Mouse (Mus musculus) liver, embryonic 11.5 days (tissue): ENCODE results near the gene Spsb2. TPM values are rescaled to one million over a fixed set of nuclear protein-coding genes. Genes with fewer than 3 reads are reported as not detected.
"Not testable (repeated sequence)": the region's sequence is repeated elsewhere in the genome, so short reads cannot be mapped to it uniquely, and the experiment has no call there.

Experiments
- ATAC-seq: fragments of 200-750 bp; cut with Nextera tagmentation; replicated peaks from 2 replicates; pipeline ENCODE4 v1.8.0; 2017; ENCODE audit warnings: moderate number of reproducible peaks, mild to moderate bottlenecking, moderate TSS enrichment, moderate library complexity; ENCODE audit not compliant: low FRiP score
- DNase-seq: peaks from one replicate; pipeline ENCODE4 v3.0.0-alpha.2; 2017; ENCODE audit warnings: low spot score
- H3K27ac ChIP-seq: fragments of 300-500 bp; sonication (generic); 2 replicates; pipeline ENCODE4 v1.5.1; 2014; ENCODE audit warnings: mild to moderate bottlenecking, low read depth, low read length, control low read depth
- H3K27me3 ChIP-seq: fragments of 300-500 bp; sonication (generic); replicated peaks from 2 replicates; pipeline ENCODE4 v1.6.1; 2014; ENCODE audit warnings: low read length, mixed read lengths; ENCODE audit not compliant: control insufficient read depth, insufficient read depth
- H3K36me3 ChIP-seq: fragments of 300-500 bp; sonication (generic); 2 replicates; pipeline ENCODE4 v1.6.1; 2014; ENCODE audit warnings: mild to moderate bottlenecking, low read length, moderate library complexity, mixed read lengths; ENCODE audit not compliant: control insufficient read depth, insufficient read depth
- H3K4me1 ChIP-seq: fragments of 300-500 bp; sonication (generic); replicated peaks from 2 replicates; pipeline ENCODE4 v1.6.1; 2014; ENCODE audit warnings: low read length, mixed read lengths; ENCODE audit not compliant: control insufficient read depth, insufficient read depth
- H3K4me2 ChIP-seq: fragments of 300-500 bp; sonication (generic); 2 replicates; pipeline ENCODE4 v1.6.1; 2014; ENCODE audit warnings: mild to moderate bottlenecking, control low read depth, moderate library complexity
- H3K4me3 ChIP-seq: fragments of 300-500 bp; sonication (generic); 2 replicates; pipeline ENCODE4 v1.5.1; 2014; ENCODE audit warnings: low read depth, low read length, control low read depth
- H3K9ac ChIP-seq: fragments of 300-500 bp; sonication (generic); 2 replicates; pipeline ENCODE4 v1.6.1; 2014; ENCODE audit warnings: low read depth, low read length, control low read depth
- H3K9me3 ChIP-seq: fragments of 300-500 bp; sonication (generic); 2 replicates; pipeline ENCODE4 v1.6.1; 2016; ENCODE audit warnings: low read length, inconsistent platforms, mixed read lengths; ENCODE audit not compliant: control insufficient read depth
- WGBS: fragments of 180-500 bp; shearing (Covaris S2); extraction: QIAGEN DNeasy Blood & Tissue Kit; methylation state at CpG from one replicate; pipeline ENCODE4 v1.1.7; 2014; 5-methylcytosine and 5-hydroxymethylcytosine counted together
- polyA plus RNA-seq: library from polyadenylated mRNA; unstranded; fragments of >200 nt; fragmentation: Nextera tagmentation; extraction: Ambion mirVana; gene quantifications from 2 replicates; pipeline ENCODE4 v1.2.1, GENCODE M21; 2014

Gene Spsb2
- polyA plus RNA-seq, 1 experiment from 2014 or later = 10.4 TPM

DNA sequence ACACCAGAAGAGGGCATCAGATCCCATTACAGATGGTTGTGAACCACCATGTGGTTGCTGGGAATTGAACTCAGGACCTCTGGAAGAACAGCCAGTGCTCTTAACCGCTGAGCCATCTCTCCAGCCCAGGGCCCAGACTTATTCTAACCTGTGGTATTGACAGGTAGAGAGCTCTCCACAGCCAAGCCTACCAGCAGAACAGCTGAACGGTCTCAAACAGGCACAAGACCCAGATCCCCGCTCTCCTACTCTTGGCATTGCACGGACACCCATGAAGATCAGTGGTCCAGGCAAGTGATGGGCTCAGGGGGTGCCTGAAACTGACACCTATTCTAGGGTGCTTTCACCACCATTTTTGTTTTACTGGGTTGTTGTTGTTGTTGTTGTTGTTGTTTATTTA is 22.7 kb downstream of the Spsb2 start:
- peaks cover 13% of the 10 kb centered on the region for H3K36me3 ChIP-seq
- H3K4me1 ChIP-seq, ATAC-seq: not testable (repeated sequence)

DNA sequence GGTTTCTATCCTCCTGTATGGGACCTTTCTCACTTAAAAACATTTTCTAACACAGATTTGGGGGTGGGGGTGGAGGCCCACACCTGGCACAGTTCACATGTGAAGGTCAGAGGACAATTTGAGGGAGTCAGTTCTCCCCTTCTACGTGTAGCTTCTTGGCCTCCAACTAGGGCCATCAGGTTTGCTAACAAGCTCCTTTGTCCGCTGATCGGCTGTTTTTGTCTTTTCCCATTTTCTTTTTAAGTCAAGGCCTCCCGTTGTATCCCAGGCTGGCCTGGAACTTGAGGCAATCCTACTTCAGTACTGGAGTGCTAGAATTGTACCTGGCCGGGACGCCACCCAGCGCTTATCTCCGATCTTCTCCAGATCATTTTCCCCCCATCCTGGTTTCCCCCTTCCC is 23.2 kb downstream of the Spsb2 start:
- 89% methylated on average over 8 of the region's 8 CpGs for WGBS
- ATAC-seq = no peak
- no peak overlapping the region for H3K9ac ChIP-seq
- H3K4me3 ChIP-seq = no peak overlapping the region
- H3K27ac ChIP-seq = no peak overlapping the region
- peaks cover 5% of the 10 kb centered on the region for H3K4me1 ChIP-seq
- no peaks in the 10 kb centered on the region for H3K9me3 ChIP-seq
- H3K4me2 ChIP-seq = peak overlapping the region; percentile 81; the same call in 1 of the 2 replicates
- peaks cover 12% of the 10 kb centered on the region for H3K36me3 ChIP-seq
- DNase-seq = no peak
- no peaks in the 10 kb centered on the region for H3K27me3 ChIP-seq

More for the DNA sequence above, 22.7 kb downstream of the Spsb2 start:
- 97% methylated on average over 4 of the region's 4 CpGs for WGBS
- Histone ChIP-seq H3K9ac (peak overlapping the region; percentile 26; the same call in 1 of the 2 replicates), H3K4me3 (peak overlapping the region; percentile 90), H3K4me2 (peak overlapping the region; percentile 81)
- not testable (repeated sequence) for DNase-seq, H3K27me3 ChIP-seq, H3K9me3 ChIP-seq, H3K27ac ChIP-seq

DNA sequence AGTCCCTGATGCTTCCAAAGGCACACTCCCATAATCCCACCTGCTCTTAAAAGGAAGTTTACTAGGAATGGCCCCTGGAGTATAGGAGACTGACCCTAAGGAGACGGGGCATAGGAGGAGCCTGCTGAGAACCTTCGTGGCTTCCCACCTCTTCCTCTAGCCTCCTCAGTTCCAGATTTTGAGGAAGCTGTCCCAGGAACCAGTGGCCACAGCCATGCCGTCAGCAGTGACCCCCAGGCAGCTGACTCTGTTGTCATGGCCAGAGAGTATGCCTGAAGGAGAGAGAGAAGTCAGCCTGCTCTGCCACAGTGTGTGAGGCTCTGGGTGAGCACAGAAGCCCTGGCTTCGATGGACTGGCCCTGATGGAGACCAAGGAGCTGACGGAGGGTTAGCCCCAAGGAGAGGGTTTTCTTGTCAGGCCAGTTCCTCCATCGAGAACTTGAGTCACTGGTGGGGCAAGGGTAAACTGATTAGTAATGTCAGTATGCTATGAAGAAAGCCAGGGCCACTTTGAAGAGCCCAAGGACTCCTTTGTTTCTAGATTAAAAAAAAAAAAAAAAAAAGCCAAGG is 26.1 kb downstream of the Spsb2 start:
- H3K27me3 ChIP-seq = no peaks in the 10 kb centered on the region; the same call in 1 of the 2 replicates
- H3K9me3 ChIP-seq = no peaks in the 10 kb centered on the region
- H3K4me3 ChIP-seq = no peak overlapping the region
- ATAC-seq (no peak), DNase-seq (no peak)
- peaks cover 2% of the 10 kb centered on the region for H3K4me1 ChIP-seq
- H3K36me3 ChIP-seq = peaks cover 12% of the 10 kb centered on the region
- WGBS = 73% methylated on average over 6 of the region's 6 CpGs
- no peak overlapping the region for H3K27ac ChIP-seq
- H3K9ac ChIP-seq = no peak overlapping the region
- no peak overlapping the region for H3K4me2 ChIP-seq

- H3K36me3 ChIP-seq = peaks cover 12% of the 10 kb centered on the region
- DNase-seq = no peak
- ATAC-seq = no peak
- H3K4me3 ChIP-seq = no peak overlapping the region
- H3K9ac ChIP-seq = no peak overlapping the region; the same call in 1 of the 2 replicates
- no peak overlapping the region for H3K27ac ChIP-seq
- WGBS = 75% methylated on average over 10 of the region's 10 CpGs
- H3K27me3 ChIP-seq = no peaks in the 10 kb centered on the region; the same call in 1 of the 2 replicates
- no peaks in the 10 kb centered on the region for H3K9me3 ChIP-seq
- peaks cover 10% of the 10 kb centered on the region for H3K4me1 ChIP-seq
- no peak overlapping the region for H3K4me2 ChIP-seq
Observed at GRCm38 (mm10) chr6:124835531-124835930, 27.1 kb downstream of the Spsb2 start.

- no peak overlapping the region for H3K4me2 ChIP-seq
- ATAC-seq (no peak), DNase-seq (no peak)
- no peak overlapping the region for H3K4me3 ChIP-seq
- H3K27me3 ChIP-seq = no peaks in the 10 kb centered on the region; the same call in 1 of the 2 replicates
- H3K9me3 ChIP-seq = no peaks in the 10 kb centered on the region
- H3K36me3 ChIP-seq = peaks cover 12% of the 10 kb centered on the region
- no peak overlapping the region for H3K9ac ChIP-seq
- peaks cover 10% of the 10 kb centered on the region for H3K4me1 ChIP-seq
- H3K27ac ChIP-seq = no peak overlapping the region
- WGBS = 76% methylated on average over 7 of the region's 7 CpGs
Observed at GRCm38 (mm10) chr6:124836411-124836810, 27.9 kb downstream of the Spsb2 start.

GRCm38 (mm10) chr6:124839805-124840204 is 31.3 kb downstream of the Spsb2 start:
- peak overlapping the region; percentile 14 for H3K4me2 ChIP-seq
- H3K27ac ChIP-seq = no peak overlapping the region

GRCm38 (mm10) chr6:124840241-124841167 is 32.0 kb downstream of the Spsb2 start, which contains the start of gene Gnb3:
Gnb3 (minus strand) TSS chr6:124840275.
- H3K4me1 ChIP-seq = peaks cover 10% of the 10 kb centered on the region
- H3K36me3 ChIP-seq = no peaks in the 10 kb centered on the region; the same call in 1 of the 2 replicates
- 28% methylated on average over 15 of the region's 15 CpGs for WGBS
- no peak for ATAC-seq
- DNase-seq = no peak
- H3K4me2 ChIP-seq = peak within 1 kb of the TSS; percentile 14
- H3K27me3 ChIP-seq = no peaks in the 10 kb centered on the region; the same call in 1 of the 2 replicates
- H3K4me3 ChIP-seq = no peak within 1 kb of the TSS
- no peaks in the 10 kb centered on the region for H3K9me3 ChIP-seq
- no peak within 1 kb of the TSS for H3K27ac ChIP-seq
- peak within 1 kb of the TSS; percentile 25 for H3K9ac ChIP-seq

More at GRCm38 (mm10) chr6:124839805-124840204, 31.3 kb downstream of the Spsb2 start:
- Histone ChIP-seq H3K9ac (peak overlapping the region; percentile 25), H3K36me3 (no peaks in the 10 kb centered on the region; the same call in none of the 2 replicates), H3K4me1 (peaks cover 10% of the 10 kb centered on the region), H3K27me3 (no peaks in the 10 kb centered on the region; the same call in 1 of the 2 replicates), H3K4me3 (no peak overlapping the region), H3K9me3 (no peaks in the 10 kb centered on the region)
- 11% methylated on average over 8 of the region's 8 CpGs for WGBS
- ATAC-seq (no peak), DNase-seq (no peak)

DNA sequence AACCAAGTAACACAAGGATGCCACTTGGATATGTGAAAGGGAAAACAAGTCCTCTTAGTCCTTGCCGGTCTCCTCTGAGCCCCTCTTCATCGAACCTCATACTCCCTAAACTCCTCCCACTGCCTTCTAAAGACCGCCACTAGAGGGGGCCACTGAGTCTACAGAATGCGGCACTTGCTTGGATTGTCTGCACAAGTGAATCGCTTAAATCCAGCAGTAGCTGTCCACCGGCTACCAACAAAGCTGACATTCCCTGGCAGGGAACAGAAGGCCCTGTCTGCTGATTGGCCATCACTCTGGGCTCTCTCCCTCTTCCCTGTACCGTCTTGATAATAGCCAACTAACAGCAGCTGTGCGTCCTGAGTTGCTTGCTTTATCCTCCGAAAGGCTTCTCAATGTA is 38.8 kb downstream of the Spsb2 start:
- H3K4me1 ChIP-seq = peaks cover 3% of the 10 kb centered on the region
- no peak overlapping the region for H3K4me3 ChIP-seq
- peak; percentile 63; the same call in 1 of the 2 replicates for ATAC-seq
- no peak overlapping the region for H3K4me2 ChIP-seq
- WGBS = 13% methylated on average over 9 of the region's 9 CpGs
- peak; percentile 92 for DNase-seq
- no peak overlapping the region for H3K9ac ChIP-seq
- H3K36me3 ChIP-seq = no peaks in the 10 kb centered on the region; the same call in 1 of the 2 replicates
- no peak overlapping the region for H3K27ac ChIP-seq
- H3K27me3 ChIP-seq = no peaks in the 10 kb centered on the region
- no peaks in the 10 kb centered on the region for H3K9me3 ChIP-seq
